Mouse (Mus musculus) right cerebral cortex, postnatal 4 days (tissue): ENCODE measurements at regions not wholly inside any gene's neighbourhood (a gene's known extent, or its start where the extent isn't known, plus 50 kb on each side); places are given as distances from the start of the nearest gene placed in this dataset.

Source experiments
- DNase-seq: peaks from one replicate; pipeline ENCODE4 v3.0.0-alpha.2; 2022

DNA sequence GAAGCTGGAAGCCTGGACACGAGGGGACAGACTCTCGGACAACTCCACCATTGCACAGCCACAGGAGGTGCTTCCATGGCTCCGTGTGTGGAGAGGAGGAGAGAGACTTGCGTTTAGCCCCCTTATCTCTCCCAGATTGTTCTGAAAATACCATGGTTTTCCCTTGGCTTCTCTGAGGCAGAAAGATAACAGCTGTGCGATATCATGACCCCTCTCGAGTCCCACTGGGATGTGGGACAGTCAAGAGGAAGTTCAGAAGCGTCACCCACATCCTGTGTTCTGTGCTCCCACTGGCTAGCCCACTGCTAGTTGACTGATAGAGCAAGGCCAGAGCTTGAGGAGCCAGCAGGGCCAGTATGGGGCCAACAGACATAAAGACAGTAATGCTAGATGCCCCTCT is 84.1 kb upstream of the Mrps22 start:
- DNase-seq: no peak

DNA sequence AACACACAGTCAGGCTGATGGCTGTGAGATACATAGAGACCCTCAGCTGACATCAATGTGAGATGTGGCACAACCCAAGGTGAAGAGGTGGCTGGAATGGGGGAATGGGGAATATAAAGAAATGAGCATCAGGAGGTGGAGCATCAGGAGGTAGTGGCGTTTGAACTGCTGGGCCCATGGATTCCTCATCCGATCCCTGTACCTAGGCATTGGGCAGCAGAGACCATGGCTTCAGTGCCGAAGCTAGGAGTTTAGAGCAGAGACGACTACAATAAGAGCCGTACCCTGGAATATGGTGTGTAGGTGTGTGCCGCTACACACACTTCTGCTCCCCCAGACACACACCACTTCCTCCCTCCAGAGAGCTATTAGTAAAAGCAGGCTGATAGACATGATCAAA is 82.9 kb upstream of the Mrps22 start:
- no peak for DNase-seq

DNA sequence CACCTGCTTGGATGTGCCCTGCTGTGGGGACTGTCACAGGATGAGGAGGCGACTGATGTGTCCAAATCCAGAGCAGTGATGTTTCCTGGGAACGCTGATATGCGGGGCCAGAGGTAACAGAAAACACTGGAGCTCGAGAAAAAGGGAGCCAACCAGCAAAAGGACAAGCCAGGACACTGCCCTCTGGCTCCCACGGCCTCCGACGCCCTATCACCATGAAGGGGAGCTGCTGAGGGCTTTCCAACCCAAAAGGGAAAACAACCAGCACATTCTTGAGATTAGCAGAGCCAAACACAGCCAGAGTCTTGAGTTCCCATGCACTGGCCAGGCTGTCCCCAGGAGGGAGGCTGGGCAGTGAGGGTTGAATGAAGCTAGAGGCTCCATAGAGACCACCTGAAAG is 74.2 kb upstream of the Mrps22 start:
- no peak for DNase-seq

DNA sequence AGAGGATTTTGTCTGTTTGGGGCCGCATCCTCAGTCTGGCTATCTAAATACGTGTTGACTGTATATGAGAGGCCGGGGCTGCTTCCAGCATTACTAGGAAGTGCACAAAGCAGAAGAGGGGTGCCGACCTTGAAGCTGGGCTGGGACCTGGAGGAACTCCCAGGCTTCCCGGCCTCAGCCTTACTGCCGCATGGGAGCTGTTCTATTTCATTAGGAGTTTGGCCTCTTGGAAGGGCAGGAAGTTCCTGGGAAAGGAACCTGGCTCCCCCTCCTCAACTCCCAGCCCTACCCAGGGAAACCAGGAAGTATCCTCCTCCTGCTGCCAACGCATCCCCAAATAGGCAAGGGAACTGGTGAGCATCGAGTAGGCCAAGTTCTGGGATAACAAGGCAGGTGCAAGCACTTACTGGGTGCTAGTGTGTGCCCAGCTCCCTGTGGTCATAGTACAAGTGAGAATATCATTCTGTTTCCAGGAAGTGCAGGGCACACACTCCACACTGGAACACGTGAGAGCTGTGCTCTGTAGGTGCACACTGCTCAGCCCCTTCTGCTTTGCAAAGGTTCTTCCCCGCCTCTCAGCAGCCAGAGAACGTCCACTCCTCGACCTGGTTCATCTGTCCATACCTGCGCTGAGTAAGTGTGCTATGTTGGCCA is 72.1 kb upstream of the Mrps22 start:
- no peak for DNase-seq

DNA sequence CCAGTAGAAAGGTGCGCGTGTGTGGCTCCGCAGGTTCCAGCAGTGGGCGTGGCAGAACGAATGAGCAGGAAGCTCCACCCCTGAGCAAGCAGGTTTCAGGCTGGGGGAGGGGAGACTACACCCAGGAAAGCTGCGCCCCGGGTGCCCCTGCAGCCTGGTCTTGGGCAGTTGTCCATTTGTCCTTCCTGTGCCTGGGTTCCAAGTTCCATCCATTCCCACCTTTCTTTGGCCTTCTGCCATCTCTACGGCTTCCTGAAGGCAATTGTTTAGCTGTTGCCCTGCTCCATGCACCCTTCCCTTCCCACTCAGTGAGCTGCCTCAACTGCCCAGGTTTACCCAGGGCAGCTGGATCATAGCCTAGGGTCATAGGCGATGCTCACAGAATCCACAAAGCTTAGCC is 70.9 kb upstream of the Mrps22 start:
- DNase-seq: no peak

DNA sequence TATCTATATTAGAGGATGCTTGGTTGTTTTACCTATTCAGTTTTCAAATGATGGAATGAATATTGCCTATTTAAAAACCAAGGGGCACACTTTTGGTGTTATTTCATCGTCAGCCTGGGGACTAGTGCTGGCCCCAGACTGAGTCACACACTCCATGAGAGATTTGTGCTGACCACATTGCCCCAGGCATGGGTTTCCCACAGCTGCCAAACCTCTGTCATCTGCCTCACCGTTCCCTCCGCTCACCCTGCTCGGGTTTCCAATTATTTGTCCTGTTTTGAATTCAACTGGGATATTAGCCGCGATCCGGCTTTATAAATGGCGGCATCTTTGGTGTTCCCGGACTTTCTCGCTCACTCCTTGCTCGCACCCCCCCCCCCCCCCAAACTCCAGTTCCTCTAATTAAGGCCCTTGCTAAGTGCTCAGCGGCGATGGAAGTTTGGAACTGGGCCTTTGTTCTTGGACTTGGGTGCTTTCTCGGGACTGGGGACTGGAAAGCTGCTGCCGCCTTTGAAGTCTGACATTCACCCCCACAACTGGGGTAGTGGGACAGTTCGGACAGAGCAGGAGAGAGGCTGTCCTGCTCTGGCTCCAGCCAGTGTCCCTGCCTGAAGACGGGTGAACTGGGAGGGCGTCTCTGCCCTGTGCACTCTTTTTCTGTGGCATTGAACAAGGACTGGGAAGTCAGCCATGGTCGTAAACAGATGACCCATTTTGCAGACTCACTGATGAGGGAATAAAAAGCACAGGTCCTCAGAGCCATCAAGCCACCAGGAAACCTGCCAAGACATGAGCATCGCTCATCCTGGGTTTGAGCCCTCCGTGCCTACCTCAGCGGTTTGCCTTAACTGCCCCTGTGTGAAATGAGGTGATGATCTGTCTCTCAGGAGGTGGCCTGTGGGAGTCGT is 67.2 kb upstream of the Mrps22 start:
- no peak for DNase-seq

DNA sequence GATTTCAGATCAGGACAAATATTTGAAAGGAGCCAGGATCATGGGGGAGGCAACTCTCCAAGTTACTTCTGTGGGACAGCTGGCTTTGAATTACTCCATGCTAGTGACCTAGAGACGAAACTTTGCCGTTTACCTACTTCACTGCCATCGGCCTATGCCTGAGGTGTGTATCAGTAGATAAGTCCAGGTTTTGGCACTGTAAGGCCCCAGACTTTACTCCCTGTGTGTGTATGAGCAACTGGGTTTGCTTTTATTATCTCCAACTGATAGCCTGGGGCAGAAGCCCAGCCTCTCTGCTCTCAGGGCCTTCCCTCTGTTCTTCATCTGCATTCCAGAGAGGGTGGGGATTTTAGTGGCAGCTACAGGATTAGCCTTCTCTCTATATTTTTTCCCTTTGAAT is 65.6 kb upstream of the Mrps22 start:
- no peak for DNase-seq

DNA sequence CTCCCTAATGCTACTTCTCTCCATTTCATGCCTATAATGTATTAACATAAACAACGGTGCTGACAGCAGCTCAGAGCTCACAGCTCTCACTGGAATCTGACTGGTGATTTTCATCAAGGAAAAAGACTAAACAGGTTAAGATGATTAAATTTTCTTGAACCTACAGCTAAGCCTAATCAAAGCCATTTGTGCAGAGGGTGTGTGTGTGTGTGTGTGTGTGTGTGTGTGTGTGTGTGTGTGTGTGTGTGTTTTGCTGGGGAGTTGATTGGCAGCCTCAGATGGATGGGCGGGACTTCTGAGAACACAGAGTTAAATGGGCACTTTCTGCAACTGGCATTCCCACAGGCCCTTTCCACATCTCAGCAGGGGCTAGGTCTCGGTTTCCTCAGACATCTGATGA is 61.6 kb upstream of the Mrps22 start:
- DNase-seq: no peak

DNA sequence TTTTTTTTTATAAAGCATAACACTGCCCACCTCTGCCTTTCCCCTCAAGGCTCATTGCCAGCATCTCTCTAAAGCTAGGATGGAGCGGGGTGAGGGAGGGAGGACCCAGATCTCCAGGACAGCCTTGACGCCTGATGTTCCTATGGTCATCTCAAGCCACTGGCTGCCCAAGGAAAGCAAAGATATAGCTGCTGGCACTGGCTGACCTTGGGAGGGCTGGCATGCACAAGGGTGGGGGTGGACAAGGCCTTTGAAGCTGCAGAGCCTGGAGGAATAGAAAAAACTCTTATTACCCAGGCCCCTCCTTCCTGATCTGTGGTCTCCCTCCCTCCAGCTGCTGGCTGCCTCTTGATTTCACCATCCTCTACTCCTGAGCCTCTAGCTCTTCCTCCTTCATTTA is 50.2 kb upstream of the Mrps22 start:
- DNase-seq: no peak
